Mouse (Mus musculus): ENCODE results near the gene Zfp113. TPM values are rescaled to one million over a fixed set of nuclear protein-coding genes. Genes with fewer than 3 reads are reported as not detected.

The Zfp113 gene
- total RNA-seq (2023), result 10 to 100 TPM in 1 of 2 experiments, 1 to 10 TPM in 1; 9.9 to 13.8 TPM

GRCm38 (mm10) chr5:138155443-138155976 is at the start of gene Zfp113:
TSS of gene Zfp113 (minus strand) at chr5:138155744.

GRCm38 (mm10) chr5:138193771-138194727 is 38.5 kb upstream of the Zfp113 start, which contains the start of gene Mblac1:
TSS of gene Mblac1 (plus strand) at chr5:138194314.

GRCm38 (mm10) chr5:138186950-138187638 is 31.6 kb upstream of the Zfp113 start, which contains the start of the genes Taf6 and Cnpy4:
TSS of gene Taf6 (minus strand) at chr5:138187451.
TSS of gene Cnpy4 (plus strand) at chr5:138187485.

GRCm38 (mm10) chr5:138171695-138172491 is 16.3 kb upstream of the Zfp113 start, which contains the start of the genes Ap4m1 and Mcm7:
TSS of gene Ap4m1 (plus strand) at chr5:138172002.
TSS of gene Mcm7 (minus strand) at chr5:138172422.

GRCm38 (mm10) chr5:138160842-138161665 is 5.5 kb upstream of the Zfp113 start, which contains the start of gene Cops6:
TSS of gene Cops6 (plus strand) at chr5:138161071.

GRCm38 (mm10) chr5:138116255-138117198 is 39.0 kb downstream of the Zfp113 start, which contains the start of gene Zscan21:
TSS of gene Zscan21 (plus strand) at chr5:138116903.

Other genes starting within 250 kb of the Zfp113 start
- not detected for gene Cyp3a13, start 234.1 kb downstream of the Zfp113 start, total RNA-seq (2023)
- gene Gjc3, start 192.6 kb downstream of the Zfp113 start, total RNA-seq (2023), result not detected
- not detected for gene Azgp1, start 174.2 kb downstream of the Zfp113 start, total RNA-seq (2023)
- gene Smok3a, start 134.5 kb downstream of the Zfp113 start, total RNA-seq (2023), result not detected
- not detected for gene Smok3b, start 134.3 kb downstream of the Zfp113 start, total RNA-seq (2023)
- not detected for gene Smok3c, start 102.5 kb downstream of the Zfp113 start, total RNA-seq (2023)
- 10 to 100 TPM; 16.3 to 21.6 TPM for gene Zkscan1, start 70.7 kb downstream of the Zfp113 start, total RNA-seq (2023)
- gene Zscan21, start 38.8 kb downstream of the Zfp113 start, total RNA-seq (2023), result 10 to 100 TPM; 10.1 to 14.2 TPM
- 10 to 100 TPM; 51.4 to 60.2 TPM for gene Cops6, start 5.3 kb upstream of the Zfp113 start, total RNA-seq (2023)
- 10 to 100 TPM; 34.1 to 40.9 TPM for gene Ap4m1, start 16.3 kb upstream of the Zfp113 start, total RNA-seq (2023)
- 10 to 100 TPM; 56.1 to 60.8 TPM for gene Mcm7, start 16.7 kb upstream of the Zfp113 start, total RNA-seq (2023)
- 10 to 100 TPM; 34.8 to 37.7 TPM for gene Taf6, start 31.7 kb upstream of the Zfp113 start, total RNA-seq (2023)
- 10 to 100 TPM; 15.8 to 21.7 TPM for gene Cnpy4, start 31.7 kb upstream of the Zfp113 start, total RNA-seq (2023)
- 1 to 10 TPM; 1.6 to 2.4 TPM for gene Mblac1, start 38.6 kb upstream of the Zfp113 start, total RNA-seq (2023)
- gene Nxpe5, start 70.2 kb upstream of the Zfp113 start, total RNA-seq (2023), result under 1 TPM in 1 of 2 experiments, not detected in 1; 0.23 TPM
- 10 to 100 TPM; 41.9 to 45.1 TPM for gene Lamtor4, start 99.7 kb upstream of the Zfp113 start, total RNA-seq (2023)
- gene BC037034, start 108.3 kb upstream of the Zfp113 start, total RNA-seq (2023), result 10 to 100 TPM; 64.9 to 65.9 TPM
- gene Gal3st4, start 117.1 kb upstream of the Zfp113 start, total RNA-seq (2023), result not detected
- gene Gm43720, start 124.2 kb upstream of the Zfp113 start, total RNA-seq (2023), result not detected
- gene Gpc2, start 124.3 kb upstream of the Zfp113 start, total RNA-seq (2023), result 1 to 10 TPM; 2.9 to 4.0 TPM
- not detected for gene Stag3, start 124.5 kb upstream of the Zfp113 start, total RNA-seq (2023)
- 1 to 10 TPM in 1 of 2 experiments, not detected in 1; 1.0 TPM for gene Pvrig, start 186.2 kb upstream of the Zfp113 start, total RNA-seq (2023)